Mouse (Mus musculus): Measurements from ENCODE around the gene Ltb.

The Ltb gene

GRCm38 (mm10) chr17:35165451-35166155, 28.6 kb upstream of the Ltb start:
- no peak for DNase-seq (ENCODE audit: low spot score)

- DNase-seq (ENCODE audit: low spot score): peak; percentile 87
These were observed 27.7 kb upstream of the Ltb start for GRCm38 (mm10) chr17:35166352-35167035.

- no peak for DNase-seq (ENCODE audit: low spot score)
These were observed 26.4 kb upstream of the Ltb start for GRCm38 (mm10) chr17:35167794-35168193.

- DNase-seq (ENCODE audit: low spot score): peak; percentile 88
These were observed 25.6 kb upstream of the Ltb start for GRCm38 (mm10) chr17:35168541-35169207.

DNA sequence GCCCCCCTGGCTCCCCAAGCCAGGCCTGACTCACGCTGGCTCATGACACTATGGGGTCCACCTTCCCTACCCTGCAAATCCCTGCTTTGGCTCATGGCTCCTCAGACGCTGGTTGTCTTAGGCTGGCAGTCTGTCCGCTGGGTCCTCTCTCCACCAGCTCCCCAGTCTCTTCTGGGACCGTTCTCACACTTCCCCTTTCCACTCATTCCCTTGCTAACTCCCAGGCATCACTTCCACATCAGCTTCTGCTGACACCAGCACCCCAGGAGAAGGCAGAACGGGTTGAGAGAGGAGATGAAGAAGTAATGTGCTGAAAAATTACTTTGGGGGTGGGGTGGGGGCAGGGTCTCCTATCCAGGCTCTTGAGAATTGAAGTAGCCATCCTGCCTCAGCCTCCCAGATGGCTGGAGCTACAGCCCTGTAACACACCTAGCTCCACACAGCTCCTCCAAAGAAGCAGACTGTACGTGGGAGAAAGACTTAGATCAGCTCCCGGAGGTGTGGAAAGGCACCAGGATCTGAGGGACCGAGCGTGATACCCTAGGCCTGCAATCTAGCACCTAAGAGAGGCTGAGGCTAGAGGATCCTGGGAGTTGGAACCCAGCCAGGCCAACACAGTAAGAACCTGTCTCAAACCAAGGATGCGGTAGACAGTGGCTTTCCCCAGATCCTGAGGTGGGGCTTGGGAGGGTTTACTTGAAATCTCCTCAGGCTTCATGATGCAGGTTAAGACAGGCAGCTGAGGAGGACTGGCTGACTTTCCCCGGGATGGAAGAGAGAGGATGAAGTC, 21.6 kb upstream of the Ltb start:
- no peak for DNase-seq (ENCODE audit: low spot score)

- no peak for DNase-seq (ENCODE audit: low spot score)
These were observed 20.9 kb upstream of the Ltb start for GRCm38 (mm10) chr17:35173329-35173728.

- no peak for DNase-seq (ENCODE audit: low spot score)
These were observed 19.9 kb upstream of the Ltb start for GRCm38 (mm10) chr17:35174201-35174977.

GRCm38 (mm10) chr17:35175382-35175781, 18.9 kb upstream of the Ltb start:
- DNase-seq (ENCODE audit: low spot score): no peak

- DNase-seq (ENCODE audit: low spot score): no peak
These were observed 18.3 kb upstream of the Ltb start, which contains the start of gene Aif1 for GRCm38 (mm10) chr17:35175968-35176367. Gene Aif1 (minus strand): TSS chr17:35176068.

DNA sequence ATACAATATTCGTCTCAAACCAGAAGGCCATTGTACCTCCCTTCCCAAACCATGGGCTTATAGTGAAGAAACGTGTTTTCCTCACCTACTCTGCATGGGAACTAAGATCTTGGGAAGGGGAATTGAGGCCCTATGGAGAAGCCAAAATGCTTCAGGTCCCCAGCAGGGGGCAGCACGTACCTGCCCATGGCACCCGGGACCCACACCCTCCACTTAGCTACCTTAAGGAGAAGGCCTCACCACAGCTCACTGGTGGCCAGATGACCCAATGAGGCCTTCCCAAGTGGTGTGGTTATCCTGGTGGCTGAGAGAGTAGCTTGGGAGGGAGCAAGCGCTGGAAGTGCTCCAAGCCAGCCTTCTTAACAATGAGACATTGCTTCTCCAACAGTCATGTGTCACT, 15.7 kb upstream of the Ltb start:
- peak; percentile 81 for DNase-seq (ENCODE audit: low spot score)

- DNase-seq (ENCODE audit: low spot score): no peak
These were observed 14.1 kb upstream of the Ltb start for GRCm38 (mm10) chr17:35180093-35180492.

DNA sequence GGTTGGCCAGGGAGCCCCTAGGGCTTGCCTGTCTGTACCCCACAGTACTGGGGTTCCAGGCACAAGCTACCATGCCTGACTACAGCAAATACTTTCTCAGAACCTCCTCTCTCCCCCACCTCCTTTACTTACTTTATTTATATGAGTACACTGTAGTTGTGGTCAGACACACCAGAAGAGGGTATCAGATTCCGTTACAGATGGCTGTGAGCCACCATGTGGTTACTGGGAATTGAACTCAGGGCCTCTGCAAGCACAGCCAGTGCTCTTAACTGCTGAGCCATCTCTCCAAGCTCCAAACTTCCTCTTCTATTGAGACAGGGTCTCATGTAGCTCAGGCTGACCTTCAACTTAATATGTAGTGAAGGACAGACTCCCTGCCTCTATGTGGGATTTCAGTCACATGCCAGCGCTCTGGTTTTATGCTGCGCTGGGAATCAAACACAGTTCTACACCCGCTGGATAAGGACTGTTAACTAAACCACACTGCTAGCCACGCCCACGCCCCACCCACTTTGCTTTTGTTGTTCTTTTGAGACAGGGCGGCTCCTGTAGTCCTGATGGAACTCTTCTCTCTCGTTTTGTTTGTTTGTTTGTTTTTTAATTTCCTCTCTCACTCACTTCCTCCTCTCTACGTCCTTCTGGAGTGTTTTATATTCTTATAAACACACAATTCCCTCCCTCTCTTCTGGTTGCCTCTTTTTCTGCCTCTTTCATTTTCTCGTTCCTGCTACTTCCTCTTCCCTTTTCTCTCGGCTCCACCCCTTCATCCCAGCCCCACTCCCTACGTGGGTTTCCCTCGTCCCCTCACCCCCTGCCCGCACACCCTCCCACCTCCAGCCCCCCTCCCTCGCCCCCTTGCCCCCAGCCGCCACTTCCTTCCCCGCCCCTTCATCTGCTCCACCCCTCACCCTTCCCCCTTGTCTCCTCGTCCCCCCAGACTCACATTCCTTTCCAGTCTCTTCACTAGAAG, 8.3 kb upstream of the Ltb start:
- peak; percentile 68 for DNase-seq (ENCODE audit: low spot score)

GRCm38 (mm10) chr17:35186681-35187080, 7.6 kb upstream of the Ltb start:
- DNase-seq (ENCODE audit: low spot score): peak; percentile 59

DNA sequence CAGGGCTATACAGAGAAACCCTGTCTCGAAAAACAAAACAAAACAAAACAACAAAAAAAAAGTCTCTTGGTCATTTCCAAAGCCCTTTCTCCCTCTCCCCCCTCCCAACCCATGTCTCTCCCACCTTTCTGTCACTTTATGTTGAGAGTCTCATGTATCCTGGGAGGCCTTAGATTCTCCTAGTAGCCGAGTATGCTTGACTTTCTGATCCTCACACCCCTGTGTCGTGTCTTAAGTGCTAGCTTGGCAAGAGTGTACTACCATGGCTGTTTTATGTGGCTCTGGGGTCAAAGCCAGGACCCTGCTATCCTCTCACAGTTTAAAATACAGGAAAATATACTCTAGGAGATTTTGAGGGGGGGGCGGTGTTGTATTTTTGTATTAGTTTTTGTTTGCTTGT, 6.9 kb upstream of the Ltb start:
- DNase-seq (ENCODE audit: low spot score): no peak

DNA sequence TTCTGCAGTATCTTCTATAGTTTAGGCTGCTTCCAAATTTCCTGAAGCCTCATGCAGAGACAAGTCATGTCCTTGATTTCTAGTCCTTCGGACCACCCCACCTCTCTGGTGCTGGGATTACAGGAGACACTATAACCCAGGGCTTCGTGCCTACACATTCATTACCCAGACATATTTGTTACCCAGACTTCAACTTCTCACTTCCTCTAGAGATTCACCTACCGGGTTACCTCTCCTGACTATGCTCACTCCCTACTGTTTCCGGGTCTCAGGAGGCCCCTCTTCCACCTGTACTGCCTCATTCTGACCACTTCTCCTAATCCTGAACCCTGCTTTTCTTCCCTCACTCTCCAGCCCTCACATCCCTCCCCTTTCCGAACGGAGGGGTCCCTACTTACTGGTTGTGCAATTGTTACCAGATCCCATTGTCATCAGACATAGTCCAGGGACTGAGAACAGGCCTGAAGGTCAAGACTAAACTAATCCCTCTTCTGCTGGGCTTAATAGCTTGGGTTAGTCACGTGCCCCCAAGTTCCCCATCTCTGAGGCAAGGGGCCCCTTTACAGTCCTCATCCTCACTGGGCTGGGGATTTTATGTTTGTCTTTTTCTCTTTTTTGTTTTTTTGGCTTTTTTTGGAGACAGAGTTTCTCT, 6.2 kb upstream of the Ltb start, which contains the start of gene Lst1:
Gene Lst1, minus strand, starts transcription at position 481 of the 652 bp plus-strand sequence.
- no peak for DNase-seq (ENCODE audit: low spot score)

DNA sequence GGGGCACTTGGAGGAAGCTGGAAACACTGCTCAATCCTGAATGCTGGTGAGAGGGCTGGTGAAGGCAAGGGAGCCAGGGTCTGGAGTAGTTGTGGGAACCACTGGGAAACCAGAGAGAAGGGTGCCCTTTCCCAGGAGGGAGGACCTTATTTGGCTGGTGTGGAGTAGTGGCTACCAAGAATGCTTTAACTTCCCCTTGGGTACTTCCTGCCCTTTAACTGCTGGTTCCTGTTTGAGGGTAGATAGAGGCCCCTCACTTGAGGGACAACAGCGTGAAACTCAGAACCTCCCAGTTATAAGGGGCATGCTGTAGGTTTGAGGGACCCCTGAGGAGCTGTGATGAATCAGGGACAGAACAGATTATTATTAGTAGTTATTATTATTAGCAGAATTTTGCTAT, 5.1 kb upstream of the Ltb start:
- DNase-seq (ENCODE audit: low spot score): no peak

- no peak for DNase-seq (ENCODE audit: low spot score)
These were observed 4.1 kb upstream of the Ltb start for GRCm38 (mm10) chr17:35190096-35190495.

- DNase-seq (ENCODE audit: low spot score): no peak
These were observed 2.5 kb upstream of the Ltb start for GRCm38 (mm10) chr17:35191723-35192122.

GRCm38 (mm10) chr17:35192924-35193323, 1.3 kb upstream of the Ltb start:
- no peak for DNase-seq (ENCODE audit: low spot score)
